Mouse (Mus musculus) cerebral cortex, adult 2 months (tissue): ENCODE data around the gene Fxn.

Source experiments
- WGBS: fragments of 180-500 bp; shearing (Covaris S2); methylation state at CpG from one replicate; pipeline ENCODE4 v1.1.7; 2018; 5-methylcytosine and 5-hydroxymethylcytosine counted together

The Fxn gene

GRCm38 (mm10) chr19:24280601-24281228 is at the start of gene Fxn:
TSS of gene Fxn (minus strand) at chr19:24280605.
- 3% methylated on average over 13 of the region's 22 CpGs for WGBS

DNA sequence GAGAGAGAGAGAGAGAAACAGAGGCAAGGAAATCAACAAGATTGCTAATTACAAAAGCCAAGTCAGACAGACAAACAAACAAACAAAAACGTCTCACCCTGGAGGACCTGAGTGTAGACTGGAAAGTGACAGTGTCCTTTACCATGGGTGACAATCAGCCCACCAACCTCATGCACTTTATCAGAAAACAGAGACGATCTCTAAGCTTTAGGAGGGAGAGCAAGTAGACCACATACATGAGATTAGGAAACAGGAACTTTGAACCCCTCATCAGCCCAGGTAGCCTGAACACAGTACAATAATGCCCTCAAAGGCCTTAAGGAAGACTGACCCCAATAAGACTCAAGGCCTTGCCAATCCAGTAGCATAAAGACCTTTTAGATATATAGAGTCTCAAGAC is 47.5 kb upstream of the Fxn start:
- 75% methylated on average over 2 of the region's 2 CpGs for WGBS

GRCm38 (mm10) chr19:24326969-24327368 is 46.6 kb upstream of the Fxn start:
- 55% methylated on average over 1 of the region's 1 CpGs for WGBS

GRCm38 (mm10) chr19:24325692-24326091 is 45.3 kb upstream of the Fxn start:
- 49% methylated on average over 6 of the region's 6 CpGs for WGBS

DNA sequence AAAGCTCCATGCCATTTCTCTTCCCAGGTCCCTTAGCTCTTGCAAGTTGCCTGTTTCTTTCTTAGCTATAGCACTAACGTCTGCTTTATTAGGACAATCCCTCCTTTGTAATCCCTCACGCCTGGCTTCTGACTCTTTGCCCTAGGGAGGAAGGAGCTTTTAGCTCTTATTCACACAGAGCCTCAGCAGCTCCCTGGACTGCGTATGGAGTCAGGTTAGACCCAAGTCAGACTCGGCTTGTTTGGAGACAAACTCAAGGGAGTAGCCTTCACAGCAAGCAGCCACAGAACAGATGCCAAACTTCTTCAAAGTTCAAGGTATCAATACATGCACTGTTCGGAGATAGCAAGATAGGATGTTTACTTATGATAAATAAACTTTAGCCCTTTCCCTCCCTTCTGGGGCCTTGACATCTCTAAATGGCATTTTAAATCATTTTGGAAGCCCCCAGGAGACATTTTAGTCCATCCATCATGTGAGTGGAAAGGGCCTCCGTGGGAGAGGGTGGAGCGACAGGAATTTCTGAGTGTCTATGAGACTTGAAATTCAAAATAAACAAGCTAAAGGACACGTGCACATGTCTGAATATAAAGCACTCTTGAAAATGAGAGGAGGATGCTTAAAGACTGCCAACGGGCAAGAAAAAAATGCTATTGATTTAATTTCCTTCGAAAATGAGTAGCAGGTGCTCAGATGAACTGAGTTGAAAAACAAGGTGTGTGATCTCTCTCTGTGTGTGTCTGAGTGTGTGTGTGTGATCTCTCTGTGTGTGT is 43.6 kb upstream of the Fxn start:
- WGBS, result 57% methylated on average over 10 of the region's 10 CpGs

DNA sequence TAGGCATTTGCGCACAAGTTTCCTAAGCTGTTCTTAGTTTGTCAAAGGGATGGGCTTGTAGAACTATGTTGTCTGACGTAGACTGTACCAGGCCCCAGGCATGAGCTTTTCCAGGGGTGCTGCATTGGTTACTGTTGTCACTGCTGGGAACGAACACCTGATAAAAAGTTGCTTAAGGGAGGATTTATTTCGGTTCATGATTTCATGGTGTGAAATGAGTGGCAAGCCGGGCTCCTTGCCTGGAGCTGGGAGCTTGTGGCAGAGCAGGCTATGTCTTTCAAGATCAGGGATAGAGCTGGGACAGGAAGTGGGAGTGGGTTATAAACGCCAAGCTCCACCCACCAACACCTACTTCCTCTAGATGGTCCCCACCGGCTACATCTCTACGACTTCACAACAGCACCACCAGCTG is 41.5 kb upstream of the Fxn start:
- 93% methylated on average over 8 of the region's 8 CpGs for WGBS

- 97% methylated on average over 6 of the region's 6 CpGs for WGBS
These were observed 41.0 kb upstream of the Fxn start for GRCm38 (mm10) chr19:24321211-24321899.

- 49% methylated on average over 10 of the region's 10 CpGs for WGBS
These were observed 37.8 kb upstream of the Fxn start for GRCm38 (mm10) chr19:24318172-24318571.

- 82% methylated on average over 2 of the region's 2 CpGs for whole genome bisulfite sequencing
These were observed 37.3 kb upstream of the Fxn start for GRCm38 (mm10) chr19:24317731-24318130.

DNA sequence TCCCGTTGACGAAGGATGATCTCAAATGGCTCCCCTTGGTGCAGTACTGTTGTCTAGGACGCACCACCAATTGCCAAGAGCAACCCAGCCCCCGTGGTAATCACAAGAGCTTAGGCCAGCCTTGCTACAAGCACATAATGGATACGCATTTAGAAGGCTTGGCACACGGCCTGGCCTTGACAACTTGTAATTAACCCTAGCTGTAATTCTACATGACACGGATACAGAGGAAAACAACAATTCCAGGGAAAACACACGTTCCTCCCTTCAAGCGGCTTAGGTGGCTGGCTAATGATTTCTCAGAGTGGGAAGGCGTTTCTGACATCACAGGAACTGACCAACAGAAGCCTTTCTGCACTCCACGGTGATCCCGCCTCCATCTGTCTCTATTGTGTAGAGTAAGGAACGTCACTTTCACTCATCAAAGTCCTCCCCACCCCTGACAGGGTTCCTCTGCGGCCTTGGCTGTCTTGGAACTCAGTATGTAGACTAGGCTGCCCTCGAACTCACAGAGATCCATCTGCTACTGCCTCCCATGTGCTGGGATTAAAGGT is 36.7 kb upstream of the Fxn start:
- WGBS, result 60% methylated on average over 15 of the region's 15 CpGs

GRCm38 (mm10) chr19:24316060-24316725 is 35.8 kb upstream of the Fxn start:
- 91% methylated on average over 9 of the region's 9 CpGs for WGBS

- 97% methylated on average over 4 of the region's 4 CpGs for WGBS
These were observed 34.8 kb upstream of the Fxn start for GRCm38 (mm10) chr19:24315234-24315633.

GRCm38 (mm10) chr19:24314676-24315075 is 34.3 kb upstream of the Fxn start:
- 92% methylated on average over 11 of the region's 11 CpGs for WGBS

GRCm38 (mm10) chr19:24312556-24313342 is 32.3 kb upstream of the Fxn start:
- WGBS, result 64% methylated on average over 12 of the region's 12 CpGs

DNA sequence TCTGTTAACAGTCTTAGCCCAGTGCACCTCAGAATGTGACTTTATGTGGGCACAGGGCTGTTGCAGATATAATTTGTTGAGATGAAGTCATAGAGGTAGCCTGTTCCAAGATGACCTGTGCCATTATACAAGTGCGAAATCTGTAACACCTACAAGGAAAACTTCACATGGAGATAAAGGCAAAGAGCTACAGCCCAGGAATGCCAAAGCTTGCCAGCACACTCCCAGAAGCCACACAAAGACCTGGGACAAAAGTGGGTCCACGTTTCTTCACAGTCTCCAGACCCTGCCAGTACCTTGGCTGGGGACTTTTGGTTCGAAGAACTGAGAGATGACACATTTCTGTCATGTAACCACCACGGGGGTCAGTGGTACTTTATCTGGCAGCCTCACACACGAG is 31.6 kb upstream of the Fxn start:
- 84% methylated on average over 5 of the region's 5 CpGs for WGBS

GRCm38 (mm10) chr19:24308305-24308705 is 27.9 kb upstream of the Fxn start:
- 18% methylated on average over 5 of the region's 5 CpGs for WGBS

GRCm38 (mm10) chr19:24307271-24308221 is 27.1 kb upstream of the Fxn start:
- 68% methylated on average over 13 of the region's 13 CpGs for WGBS

DNA sequence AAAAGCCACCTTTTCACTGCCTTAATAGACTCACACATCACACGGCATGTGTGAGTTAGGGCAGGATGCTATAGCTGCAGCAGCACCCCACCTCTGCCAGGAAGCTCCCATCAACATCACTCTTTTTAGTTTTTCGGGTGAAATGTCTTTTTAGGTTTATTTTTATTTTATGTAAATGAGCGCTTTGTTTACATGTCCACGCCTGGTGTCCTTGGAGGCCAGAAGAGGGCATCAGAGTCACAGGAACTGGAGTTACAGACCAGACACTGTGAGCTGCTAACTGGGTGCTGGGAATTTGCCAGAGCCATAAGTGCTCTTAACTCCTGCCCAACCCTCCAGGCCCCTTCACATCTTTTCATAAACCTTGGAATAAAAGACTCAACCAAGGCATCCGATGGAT is 25.9 kb upstream of the Fxn start:
- WGBS, result 86% methylated on average over 5 of the region's 5 CpGs

GRCm38 (mm10) chr19:24302198-24302597 is 21.8 kb upstream of the Fxn start:
- 76% methylated on average over 10 of the region's 10 CpGs for WGBS

DNA sequence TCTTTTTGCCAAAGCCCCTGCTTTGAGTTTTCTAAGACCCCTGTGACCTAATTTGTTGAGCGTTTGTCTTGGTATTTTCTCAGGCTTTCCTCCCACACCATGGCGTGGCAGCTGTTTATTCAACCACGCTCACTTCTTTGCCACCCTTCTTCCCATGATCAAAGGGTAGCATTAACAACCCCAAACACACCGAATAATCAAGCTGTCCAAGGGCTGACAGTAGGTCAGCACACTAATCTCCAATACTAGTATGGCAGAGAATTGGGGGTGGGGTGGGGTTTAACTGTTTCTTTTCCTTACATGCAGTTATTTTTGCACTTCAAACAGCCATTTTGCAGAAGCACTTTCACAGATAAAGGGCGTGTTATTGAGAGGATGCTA is 21.4 kb upstream of the Fxn start:
- WGBS, result 50% methylated on average over 5 of the region's 5 CpGs
